Mouse (Mus musculus): ENCODE results near the gene Slc22a13. TPM values are rescaled to one million over a fixed set of nuclear protein-coding genes. Genes with fewer than 3 reads are reported as not detected.
A peak's percentile ranks its signal among the peaks of the same experiment; 100 is the strongest.

The Slc22a13 gene
- polyA plus RNA-seq, 1 experiment from 2014 or later = not detected

DNA sequence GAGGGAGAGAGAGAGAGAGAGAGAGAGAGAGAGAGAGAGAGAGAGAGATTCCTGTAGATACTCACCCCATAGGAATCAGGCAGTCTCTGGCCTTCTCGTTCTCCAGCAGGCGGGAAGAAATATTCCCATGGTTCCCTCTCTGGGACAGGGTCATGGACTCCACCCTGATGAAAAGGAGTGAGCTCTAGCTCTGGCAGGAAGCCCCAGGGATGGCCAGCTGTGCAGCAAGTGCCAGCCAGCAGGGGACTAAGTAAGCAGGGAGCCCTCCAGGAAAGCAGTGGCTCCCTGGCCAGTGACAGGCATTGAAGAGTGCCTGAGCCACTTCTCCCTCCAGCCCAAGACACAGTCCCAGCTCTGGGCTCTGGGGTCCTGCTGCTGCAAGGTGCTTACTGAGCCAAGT is 57.1 kb downstream of the Slc22a13 start:
- no peaks in the 10 kb centered on the region for H3K36me3 ChIP-seq (ENCODE audit: control insufficient read depth, insufficient read depth, low read length)
- H3K27me3 ChIP-seq (replicated peaks; ENCODE audit: control insufficient read depth, insufficient read depth, low read length) = no peaks in the 10 kb centered on the region
- 59% methylated on average over 2 of the region's 2 CpGs for WGBS
- H3K27ac ChIP-seq (ENCODE audit: low read depth, low read length) = no peak overlapping the region
- H3K4me2 ChIP-seq (ENCODE audit: low read length) = no peak overlapping the region
- no peak overlapping the region for H3K4me3 ChIP-seq (ENCODE audit: low read length)
- no peak for ATAC-seq
- no peak overlapping the region for H3K9ac ChIP-seq (ENCODE audit: low read depth, low read length)
- no peaks in the 10 kb centered on the region for H3K4me1 ChIP-seq (ENCODE audit: control insufficient read depth, insufficient read depth, low read depth, low read length)
- H3K9me3 ChIP-seq (ENCODE audit: control insufficient read depth, low read length) = no peaks in the 10 kb centered on the region

DNA sequence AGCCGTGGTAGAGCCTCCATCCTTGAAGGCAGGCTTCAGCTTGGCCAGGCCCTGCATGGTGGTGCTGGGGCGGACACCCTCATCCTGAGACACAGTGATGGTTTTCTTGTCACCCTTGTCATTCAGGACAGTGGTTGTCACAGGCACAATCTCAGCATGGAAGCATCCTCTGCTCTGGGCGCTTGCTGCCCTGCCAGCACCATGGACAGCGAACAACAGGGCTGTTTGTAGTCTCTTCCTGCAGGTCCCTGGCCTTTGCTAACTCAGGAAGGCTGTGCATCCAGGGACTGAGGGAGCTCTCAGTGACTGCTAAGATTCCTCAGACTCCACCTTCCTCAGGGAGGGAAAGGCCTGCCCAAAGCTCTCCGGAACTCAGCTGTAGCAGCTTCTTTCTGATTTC is 59.3 kb downstream of the Slc22a13 start:
- 31% methylated on average over 5 of the region's 5 CpGs for WGBS
- no peak for ATAC-seq
- Histone ChIP-seq H3K27me3 (replicated peaks; ENCODE audit: control insufficient read depth, insufficient read depth, low read length) (no peaks in the 10 kb centered on the region), H3K4me1 (ENCODE audit: control insufficient read depth, insufficient read depth, low read depth, low read length) (no peaks in the 10 kb centered on the region), H3K9me3 (ENCODE audit: control insufficient read depth, low read length) (no peaks in the 10 kb centered on the region), H3K27ac (ENCODE audit: low read depth, low read length) (no peak overlapping the region), H3K4me3 (ENCODE audit: low read length) (no peak overlapping the region), H3K9ac (ENCODE audit: low read depth, low read length) (no peak overlapping the region), H3K36me3 (ENCODE audit: control insufficient read depth, insufficient read depth, low read length) (no peaks in the 10 kb centered on the region), H3K4me2 (ENCODE audit: low read length) (no peak overlapping the region)

DNA sequence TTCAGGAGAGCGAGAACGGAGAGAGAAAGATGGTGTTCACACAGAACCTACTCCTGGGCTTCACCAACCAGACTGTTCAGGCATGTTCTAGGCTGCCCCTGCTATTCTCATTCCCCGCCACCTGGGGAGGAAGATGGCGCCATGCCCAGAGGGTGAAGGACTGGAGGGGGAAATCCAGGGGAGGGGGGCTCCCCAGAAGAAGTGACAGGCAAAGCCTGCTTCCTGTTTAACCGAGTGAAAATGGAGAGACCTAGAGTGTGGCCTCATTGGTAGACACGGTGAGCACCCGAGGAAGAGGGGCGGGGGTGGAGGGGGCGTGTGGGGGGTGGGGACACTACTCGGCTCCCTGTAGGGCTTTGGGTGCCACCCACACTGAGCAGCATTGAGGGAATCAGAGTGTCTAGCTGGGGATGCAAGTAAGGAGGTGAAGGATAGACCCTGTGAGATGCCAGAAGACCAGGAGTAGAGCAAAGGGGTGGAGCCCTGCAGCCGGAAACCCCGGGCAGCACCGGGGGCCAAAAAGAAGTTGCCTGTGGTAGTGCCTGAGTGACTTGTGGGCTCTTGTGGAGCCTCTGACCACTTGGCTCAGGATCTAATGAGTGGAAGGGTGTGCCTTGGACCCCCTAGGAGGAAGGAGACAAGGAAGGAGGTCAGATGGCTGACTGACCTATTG is 62.7 kb downstream of the Slc22a13 start:
- Histone ChIP-seq H3K4me1 (ENCODE audit: control insufficient read depth, insufficient read depth, low read depth, low read length) (no peaks in the 10 kb centered on the region), H3K9ac (ENCODE audit: low read depth, low read length) (no peak overlapping the region), H3K9me3 (ENCODE audit: control insufficient read depth, low read length) (no peaks in the 10 kb centered on the region), H3K27ac (ENCODE audit: low read depth, low read length) (no peak overlapping the region), H3K4me3 (ENCODE audit: low read length) (no peak overlapping the region), H3K27me3 (replicated peaks; ENCODE audit: control insufficient read depth, insufficient read depth, low read length) (no peaks in the 10 kb centered on the region), H3K4me2 (ENCODE audit: low read length) (no peak overlapping the region), H3K36me3 (ENCODE audit: control insufficient read depth, insufficient read depth, low read length) (no peaks in the 10 kb centered on the region)
- ATAC-seq = no peak
- 76% methylated on average over 13 of the region's 13 CpGs for WGBS

DNA sequence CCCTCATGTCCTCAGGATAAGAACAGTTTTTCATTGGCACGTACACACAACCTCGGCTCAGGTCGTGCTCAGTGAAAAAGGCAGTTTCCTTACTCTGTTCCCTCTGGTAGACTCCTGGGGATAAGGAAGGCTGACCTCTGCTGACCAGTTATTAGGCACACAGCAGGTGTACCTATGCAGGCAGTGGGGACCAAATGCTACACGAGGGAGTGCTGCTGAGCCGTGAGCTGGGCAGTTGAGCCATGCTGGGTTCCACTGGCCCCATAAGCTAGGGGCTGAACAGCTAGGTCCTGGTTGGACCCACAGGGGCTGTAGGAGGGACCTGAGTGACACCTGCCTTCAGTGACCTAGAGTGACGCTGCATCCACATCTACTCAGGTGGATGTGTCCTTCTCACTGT is 63.3 kb downstream of the Slc22a13 start:
- no peak overlapping the region for H3K4me2 ChIP-seq (ENCODE audit: low read length)
- no peak overlapping the region for H3K27ac ChIP-seq (ENCODE audit: low read depth, low read length)
- no peak for ATAC-seq
- H3K4me3 ChIP-seq (ENCODE audit: low read length) = no peak overlapping the region
- WGBS = 70% methylated on average over 6 of the region's 6 CpGs
- H3K9ac ChIP-seq (ENCODE audit: low read depth, low read length) = no peak overlapping the region
- H3K4me1 ChIP-seq (ENCODE audit: control insufficient read depth, insufficient read depth, low read depth, low read length) = no peaks in the 10 kb centered on the region
- H3K9me3 ChIP-seq (ENCODE audit: control insufficient read depth, low read length) = no peaks in the 10 kb centered on the region
- H3K27me3 ChIP-seq (replicated peaks; ENCODE audit: control insufficient read depth, insufficient read depth, low read length) = no peaks in the 10 kb centered on the region
- no peaks in the 10 kb centered on the region for H3K36me3 ChIP-seq (ENCODE audit: control insufficient read depth, insufficient read depth, low read length)

DNA sequence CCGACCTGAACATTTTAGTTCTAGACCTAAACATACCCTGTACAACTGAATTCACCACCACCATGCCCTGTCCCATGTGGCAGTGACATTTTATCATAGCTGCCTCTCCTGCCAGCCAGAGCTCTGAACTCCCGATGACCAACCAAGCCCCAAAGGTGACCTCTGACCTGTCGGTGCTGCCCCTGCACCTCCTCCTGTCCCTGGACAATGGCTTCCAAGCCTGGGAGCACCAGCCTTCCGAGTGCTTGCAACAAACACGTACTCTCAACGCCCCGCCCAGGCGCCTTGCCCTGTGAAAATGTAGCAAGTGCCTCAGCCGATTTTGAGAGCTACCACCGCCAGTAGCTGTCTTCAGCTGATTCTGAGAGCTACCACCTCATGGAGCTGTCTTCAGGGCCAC is 63.8 kb downstream of the Slc22a13 start:
- Histone ChIP-seq H3K4me2 (ENCODE audit: low read length) (no peak overlapping the region), H3K4me3 (ENCODE audit: low read length) (no peak overlapping the region), H3K9ac (ENCODE audit: low read depth, low read length) (no peak overlapping the region), H3K27me3 (replicated peaks; ENCODE audit: control insufficient read depth, insufficient read depth, low read length) (no peaks in the 10 kb centered on the region), H3K36me3 (ENCODE audit: control insufficient read depth, insufficient read depth, low read length) (no peaks in the 10 kb centered on the region), H3K9me3 (ENCODE audit: control insufficient read depth, low read length) (no peaks in the 10 kb centered on the region), H3K4me1 (ENCODE audit: control insufficient read depth, insufficient read depth, low read depth, low read length) (no peaks in the 10 kb centered on the region), H3K27ac (ENCODE audit: low read depth, low read length) (no peak overlapping the region)
- WGBS = 52% methylated on average over 9 of the region's 10 CpGs
- no peak for ATAC-seq

DNA sequence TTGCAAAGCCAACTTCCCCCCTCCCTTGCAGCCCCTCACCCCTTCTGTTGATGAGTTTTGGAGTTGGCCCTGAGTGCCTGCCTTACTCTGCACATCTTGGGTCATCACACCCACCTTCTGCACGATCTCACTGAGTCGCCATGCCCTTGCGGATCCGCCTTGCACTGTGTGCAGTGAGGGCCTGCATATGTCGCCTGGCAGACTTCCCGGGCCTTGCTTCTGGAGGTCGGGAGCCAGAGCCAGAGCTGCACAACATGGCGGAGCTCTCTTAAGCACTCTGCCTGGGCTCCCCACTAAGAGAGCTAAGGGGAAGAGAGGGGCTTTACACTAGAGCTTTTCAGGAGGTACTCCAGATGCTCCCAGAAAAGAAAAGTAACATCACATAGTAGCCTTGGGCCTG is 64.2 kb downstream of the Slc22a13 start:
- ATAC-seq = peak; percentile 73; the same call in 1 of the 2 replicates
- no peaks in the 10 kb centered on the region for H3K27me3 ChIP-seq (replicated peaks; ENCODE audit: control insufficient read depth, insufficient read depth, low read length)
- H3K4me2 ChIP-seq (ENCODE audit: low read length) = no peak overlapping the region
- 73% methylated on average over 8 of the region's 8 CpGs for WGBS
- H3K4me3 ChIP-seq (ENCODE audit: low read length) = no peak overlapping the region
- H3K27ac ChIP-seq (ENCODE audit: low read depth, low read length) = no peak overlapping the region
- no peaks in the 10 kb centered on the region for H3K36me3 ChIP-seq (ENCODE audit: control insufficient read depth, insufficient read depth, low read length)
- no peaks in the 10 kb centered on the region for H3K9me3 ChIP-seq (ENCODE audit: control insufficient read depth, low read length)
- no peak overlapping the region for H3K9ac ChIP-seq (ENCODE audit: low read depth, low read length)
- H3K4me1 ChIP-seq (ENCODE audit: control insufficient read depth, insufficient read depth, low read depth, low read length) = no peaks in the 10 kb centered on the region

DNA sequence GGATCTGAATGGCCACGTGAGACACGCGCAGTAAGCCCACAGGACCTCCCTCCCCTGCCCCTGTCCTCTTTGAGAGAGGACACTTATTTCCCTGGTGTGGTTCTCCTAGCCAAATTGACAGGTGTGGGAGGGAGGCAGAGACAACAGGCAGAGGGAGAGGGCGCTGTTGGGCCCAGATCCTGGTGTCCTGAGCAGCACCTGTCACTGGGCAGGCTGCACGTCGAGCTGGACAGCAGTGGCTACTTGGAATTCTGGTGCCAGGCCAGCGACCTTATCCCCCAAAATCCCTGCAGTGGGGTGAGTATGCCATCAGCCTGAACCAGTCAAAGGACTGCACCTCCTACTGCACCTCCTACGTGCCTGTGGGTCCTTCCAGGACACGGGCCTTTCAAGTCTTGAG is 65.5 kb downstream of the Slc22a13 start:
- no peaks in the 10 kb centered on the region for H3K9me3 ChIP-seq (ENCODE audit: control insufficient read depth, low read length)
- no peak for ATAC-seq
- no peaks in the 10 kb centered on the region for H3K27me3 ChIP-seq (replicated peaks; ENCODE audit: control insufficient read depth, insufficient read depth, low read length)
- no peak overlapping the region for H3K9ac ChIP-seq (ENCODE audit: low read depth, low read length)
- no peaks in the 10 kb centered on the region for H3K36me3 ChIP-seq (ENCODE audit: control insufficient read depth, insufficient read depth, low read length)
- H3K4me2 ChIP-seq (ENCODE audit: low read length) = no peak overlapping the region
- no peak overlapping the region for H3K4me3 ChIP-seq (ENCODE audit: low read length)
- no peaks in the 10 kb centered on the region for H3K4me1 ChIP-seq (ENCODE audit: control insufficient read depth, insufficient read depth, low read depth, low read length)
- WGBS = 78% methylated on average over 9 of the region's 9 CpGs
- no peak overlapping the region for H3K27ac ChIP-seq (ENCODE audit: low read depth, low read length)

Other genes with a start within 250 kb of the Slc22a13 start
- 4.7 and 5.0 TPM in 2 replicates for gene Vill, start 156.3 kb downstream of the Slc22a13 start, polyA plus RNA-seq (2015; fragmentation: Nextera tagmentation; extraction: Ambion mirVana)
- gene Plcd1, start 115.6 kb downstream of the Slc22a13 start, polyA plus RNA-seq (2015; fragmentation: Nextera tagmentation; extraction: Ambion mirVana) = 20.7 and 22.4 TPM in 2 replicates
- gene Dlec1, start 106.6 kb downstream of the Slc22a13 start, polyA plus RNA-seq (2015; fragmentation: Nextera tagmentation; extraction: Ambion mirVana) = 0.77 and 2.9 TPM in 2 replicates
- gene Acaa1b, start 52.0 kb downstream of the Slc22a13 start, polyA plus RNA-seq (2015; fragmentation: Nextera tagmentation; extraction: Ambion mirVana) = 3.7 and 5.1 TPM in 2 replicates
- not detected in 2 replicates for gene Gm47289, start 49.9 kb downstream of the Slc22a13 start, polyA plus RNA-seq (2015; fragmentation: Nextera tagmentation; extraction: Ambion mirVana)
- 12.1 and 12.8 TPM in 2 replicates for gene Oxsr1, start 113.3 kb upstream of the Slc22a13 start, polyA plus RNA-seq (2015; fragmentation: Nextera tagmentation; extraction: Ambion mirVana)
- 122 and 124 TPM in 2 replicates for gene Acaa1a, start 130.6 kb upstream of the Slc22a13 start, polyA plus RNA-seq (2015; fragmentation: Nextera tagmentation; extraction: Ambion mirVana)
- 6.6 and 6.7 TPM in 2 replicates for gene Myd88, start 132.3 kb upstream of the Slc22a13 start, polyA plus RNA-seq (2015; fragmentation: Nextera tagmentation; extraction: Ambion mirVana)
- 3.0 and 3.5 TPM in 2 replicates for gene Xylb, start 148.3 kb upstream of the Slc22a13 start, polyA plus RNA-seq (2015; fragmentation: Nextera tagmentation; extraction: Ambion mirVana)
- 0.08 TPM in 1 of 2 replicates, not detected in the other for gene Slc22a14, start 156.5 kb upstream of the Slc22a13 start, polyA plus RNA-seq (2015; fragmentation: Nextera tagmentation; extraction: Ambion mirVana)
- gene Acvr2b, start 193.0 kb upstream of the Slc22a13 start, polyA plus RNA-seq (2015; fragmentation: Nextera tagmentation; extraction: Ambion mirVana) = 17.3 and 28.2 TPM in 2 replicates
- 48.7 and 49.4 TPM in 2 replicates for gene Exog, start 235.8 kb upstream of the Slc22a13 start, polyA plus RNA-seq (2015; fragmentation: Nextera tagmentation; extraction: Ambion mirVana)

Measured in hindbrain, embryonic 16.5 days (tissue).